Mouse (Mus musculus) lung, adult 18-20 months (tissue): ENCODE results near the gene 1110032A03Rik.
A peak's percentile ranks its signal among the peaks of the same experiment; 100 is the strongest.

ENCODE experiments used
- DNase-seq, 2 experiments: peaks; one replicate each; pipeline ENCODE4 v3.0.0; 2022; ENCODE audit warnings: mixed read lengths in 2 of 2

Gene 1110032A03Rik

DNA sequence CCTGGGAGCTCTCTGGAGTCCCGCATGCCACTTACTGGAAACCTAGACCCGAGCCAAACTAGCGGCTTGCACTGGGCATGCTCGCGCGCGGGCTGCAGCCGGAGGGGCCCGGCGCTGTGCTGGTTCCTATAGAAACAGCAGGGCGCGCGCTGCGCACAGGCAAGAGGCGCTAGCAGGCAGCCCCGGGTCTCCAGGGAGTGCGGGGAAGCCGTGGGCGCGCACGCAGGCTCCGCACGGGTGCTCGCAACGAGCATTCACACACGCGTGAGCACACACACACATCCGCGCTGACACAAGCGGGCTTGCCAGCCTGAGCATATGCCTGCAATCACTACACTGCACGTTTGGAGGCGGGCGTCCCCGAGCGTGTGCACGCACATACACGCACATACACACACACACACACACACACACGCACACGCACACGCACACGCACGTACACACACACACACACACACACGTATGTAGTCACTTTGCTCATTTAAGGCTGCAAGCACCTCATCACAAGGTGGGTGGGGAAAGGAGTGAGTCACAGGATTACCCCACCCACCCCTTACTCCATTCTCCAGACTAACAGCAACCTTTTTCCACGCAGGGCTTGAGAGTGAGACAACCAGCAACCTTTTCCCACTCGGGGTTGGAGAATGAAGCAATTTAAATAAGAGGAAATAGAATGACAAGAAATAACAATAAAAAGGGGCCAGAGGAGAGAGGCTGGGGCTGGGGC is 47.2 kb downstream of the 1110032A03Rik start:
- DNase-seq: peak in 1 of 2 experiments; percentile 62

DNA sequence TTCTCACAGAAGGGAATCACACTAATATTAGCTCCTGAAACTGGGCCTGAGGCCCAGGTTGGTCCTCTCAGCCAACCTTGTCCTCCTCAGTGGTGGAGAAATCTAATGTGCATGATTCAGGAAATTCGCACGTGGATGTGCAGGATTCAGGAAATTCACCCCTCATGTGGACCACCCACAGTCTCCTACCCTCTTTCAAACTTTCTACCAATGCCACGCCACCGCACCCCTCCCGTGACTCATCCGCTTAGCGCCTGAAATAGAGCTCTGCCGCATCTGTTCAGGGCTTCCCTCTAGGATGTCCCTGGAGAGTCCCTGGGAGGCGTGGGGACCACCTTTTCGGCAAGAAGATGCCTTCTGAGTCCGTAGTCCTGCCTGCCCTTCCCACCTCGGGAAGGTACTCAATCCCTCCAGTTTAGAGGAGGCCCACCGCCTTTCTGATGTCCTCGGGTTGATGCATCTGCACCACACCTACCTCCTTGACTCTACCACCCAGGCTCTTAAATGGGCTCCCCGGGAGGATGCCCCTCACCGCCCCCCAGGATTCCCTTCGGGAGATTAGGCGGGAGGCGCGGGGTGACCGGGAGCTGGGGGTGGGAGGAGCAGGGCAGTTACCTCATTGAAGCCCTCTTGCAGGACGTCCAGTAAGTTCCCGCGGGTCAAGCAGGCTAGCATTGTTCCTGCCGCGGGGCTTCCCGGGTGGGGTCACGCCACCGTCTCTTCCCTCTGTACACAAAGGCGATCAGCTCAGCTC is 48.0 kb downstream of the 1110032A03Rik start:
- DNase-seq: no peak

DNA sequence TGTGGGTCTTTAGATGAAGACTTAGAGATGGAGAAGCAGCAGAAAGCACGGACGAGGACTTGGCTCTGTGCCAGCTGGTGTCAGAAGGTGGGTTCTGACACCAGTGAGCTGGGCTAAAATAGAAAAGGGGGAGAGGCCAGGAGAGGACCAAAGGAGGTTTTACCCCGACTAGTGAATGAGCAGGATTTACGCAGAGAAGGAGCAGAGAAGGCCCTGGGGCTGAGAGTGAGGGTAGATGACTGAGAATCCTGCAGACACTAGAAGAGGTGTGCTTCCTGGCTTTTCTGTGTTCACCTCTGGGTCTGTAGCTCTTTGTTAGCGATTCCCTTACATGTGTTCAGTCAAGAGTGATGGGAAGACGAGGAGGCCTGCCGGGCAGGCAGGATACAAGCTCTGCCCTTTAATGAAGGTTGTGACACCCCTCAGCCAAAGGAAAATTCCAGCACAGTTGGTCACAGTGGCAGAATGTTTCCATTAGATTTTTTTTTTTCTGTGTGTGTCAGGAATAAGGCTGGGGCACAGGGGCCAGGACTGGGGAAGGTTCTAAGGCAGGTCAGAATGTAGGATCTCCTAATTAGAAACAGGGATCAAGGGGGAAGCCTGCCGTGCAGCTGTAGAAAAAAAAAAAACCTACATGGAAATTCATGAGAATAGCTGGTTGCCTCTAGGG is 49.3 kb downstream of the 1110032A03Rik start:
- no peak for DNase-seq

DNA sequence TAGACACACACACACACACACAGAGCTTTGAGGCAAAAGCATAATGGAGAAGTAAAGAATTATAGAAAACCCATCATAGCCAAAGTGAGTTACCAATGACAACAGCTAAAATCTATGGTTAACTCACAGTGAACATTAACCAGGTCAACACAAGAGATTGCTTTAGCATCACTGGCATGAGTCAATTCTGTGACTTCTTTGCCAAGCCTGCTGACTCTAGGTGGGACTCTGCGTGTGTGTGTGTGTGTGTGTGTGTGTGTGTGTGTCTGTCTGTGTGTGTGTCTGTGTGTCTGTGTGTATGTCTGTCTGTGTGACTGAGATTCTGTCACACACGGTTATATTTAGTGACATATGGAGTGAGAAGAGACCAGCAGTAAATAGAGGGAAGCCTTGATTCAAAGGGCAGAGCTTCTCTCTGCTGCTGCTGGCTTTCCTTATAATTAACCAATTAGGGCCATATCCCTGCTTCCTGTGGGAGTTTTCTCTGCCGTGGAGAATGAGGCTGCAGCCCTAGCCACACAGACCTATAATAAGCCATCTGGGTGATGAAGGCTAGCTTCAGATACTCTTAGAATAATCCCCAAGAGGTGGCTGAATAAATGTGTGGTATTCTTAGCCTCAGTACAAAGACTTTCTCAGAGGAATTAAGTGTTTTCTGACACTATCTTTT is 50.5 kb downstream of the 1110032A03Rik start:
- no peak for DNase-seq

DNA sequence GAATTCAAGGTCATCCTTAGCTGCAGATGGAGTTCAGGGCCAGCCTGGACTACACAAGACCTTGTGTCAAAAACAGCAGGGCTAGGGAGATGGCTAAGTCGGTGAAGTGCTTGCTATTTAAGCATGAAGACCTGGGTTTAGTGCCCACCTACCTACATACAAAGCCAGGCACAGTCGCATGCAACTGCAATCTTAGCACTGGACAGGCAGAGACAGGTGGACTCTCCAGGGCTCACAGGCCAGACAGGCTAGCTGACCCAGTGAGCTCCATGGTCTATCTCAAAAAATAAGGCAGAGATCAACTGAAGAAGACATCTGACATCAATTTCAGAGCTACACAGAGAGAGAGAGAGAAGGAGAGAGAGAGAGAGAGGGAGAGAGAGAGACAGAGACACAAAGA is 51.2 kb downstream of the 1110032A03Rik start:
- no peak for DNase-seq

DNA sequence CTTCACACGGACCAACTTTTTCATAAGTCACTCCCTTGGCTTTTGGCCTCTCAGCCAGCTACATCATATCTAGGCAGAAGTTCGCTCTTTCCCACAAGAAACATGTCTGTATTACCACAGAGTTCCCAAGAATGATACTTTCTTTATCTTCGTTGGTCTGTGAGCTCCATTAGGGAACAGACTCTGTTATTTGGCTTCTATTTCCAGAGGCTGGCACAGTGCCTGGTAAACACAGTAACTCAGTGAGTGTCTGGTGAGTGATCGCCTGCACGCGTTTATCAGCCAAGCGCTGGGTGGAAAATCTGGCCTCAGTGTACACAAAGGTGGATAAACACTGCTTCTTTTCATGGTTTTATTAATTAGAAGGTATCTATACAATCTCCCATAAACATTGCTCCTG is 51.9 kb downstream of the 1110032A03Rik start:
- DNase-seq: peak; percentile 78 to 87

DNA sequence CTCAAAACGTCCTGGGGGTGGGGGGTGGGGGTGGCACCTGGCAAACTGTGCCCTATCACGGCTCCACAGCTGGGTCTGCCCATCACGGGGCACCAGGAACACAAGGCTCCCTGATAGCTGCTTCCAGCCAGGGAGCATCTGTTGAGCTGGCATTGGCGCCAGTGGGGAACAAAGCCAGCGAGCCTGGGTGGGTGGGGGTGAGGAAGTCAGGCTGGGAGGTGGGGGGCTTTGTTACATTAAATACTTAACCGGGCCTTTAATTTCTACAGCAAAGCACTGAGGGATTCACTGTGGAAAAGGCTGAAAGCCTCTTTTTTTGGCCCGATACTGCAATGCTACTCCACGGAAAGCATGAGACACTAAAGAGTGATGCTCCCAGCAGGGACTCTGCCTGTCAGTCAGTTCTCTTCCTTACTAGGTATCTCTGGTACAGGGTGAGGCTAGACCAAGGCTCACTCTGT is 52.8 kb downstream of the 1110032A03Rik start:
- no peak for DNase-seq

DNA sequence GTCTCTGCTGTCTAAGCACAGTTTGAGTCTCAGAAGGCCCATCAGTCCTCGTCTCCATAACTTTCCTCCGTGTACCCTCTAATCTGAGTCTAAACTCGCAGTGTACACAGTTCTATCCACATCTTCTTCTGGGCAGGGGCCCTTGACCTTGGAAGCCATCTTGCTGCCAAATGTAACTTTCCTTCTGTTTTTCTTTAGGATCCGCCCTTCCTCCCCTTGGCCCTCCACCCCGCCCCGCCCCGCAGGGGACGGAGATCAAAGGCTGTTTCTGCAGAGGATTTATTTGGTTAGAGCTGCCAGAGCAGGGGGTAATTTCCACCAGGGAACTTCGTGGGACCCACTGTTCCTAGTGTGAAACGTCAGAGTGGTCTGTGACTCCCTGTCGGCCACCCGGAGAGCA is 54.3 kb downstream of the 1110032A03Rik start:
- no peak for DNase-seq

DNA sequence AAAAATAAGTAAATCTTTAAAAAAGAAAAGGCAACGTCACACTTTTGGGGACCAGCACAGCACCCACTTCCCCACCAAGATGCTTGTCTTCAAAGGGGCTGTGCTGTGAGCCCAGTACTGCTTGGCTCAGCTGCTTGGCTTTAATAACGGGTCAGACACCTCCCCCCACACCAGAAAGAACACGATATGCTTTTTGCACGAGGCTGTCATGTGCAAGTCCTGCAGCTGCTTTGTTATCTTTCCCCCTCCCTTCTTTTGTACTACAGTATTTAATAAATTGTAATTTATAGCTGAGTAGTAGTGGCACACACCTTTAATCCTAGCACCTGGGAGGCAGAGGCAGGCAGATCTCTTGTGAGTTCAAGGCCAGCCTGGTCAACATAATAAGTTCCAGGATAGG is 56.4 kb downstream of the 1110032A03Rik start:
- no peak for DNase-seq

DNA sequence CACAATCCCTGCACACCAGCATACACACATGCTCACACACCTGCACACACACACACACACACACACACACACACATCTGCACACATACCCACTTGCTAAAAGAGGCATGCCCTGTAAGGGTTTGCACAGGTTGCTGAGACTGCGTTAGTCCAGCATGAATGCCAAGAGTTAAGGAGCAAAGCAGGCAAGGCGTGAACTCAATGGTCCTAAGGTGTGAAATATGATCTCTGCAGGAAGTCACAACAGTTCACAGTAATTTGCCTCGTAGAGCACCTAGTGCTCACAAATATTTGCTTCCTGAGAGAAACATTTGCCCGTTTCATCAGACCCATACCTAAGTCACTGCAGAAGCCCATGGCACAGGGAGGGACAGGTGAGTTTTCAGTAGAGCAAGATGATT is 61.1 kb downstream of the 1110032A03Rik start:
- DNase-seq: no peak
